Mouse (Mus musculus): Measurements from ENCODE around the gene 1700067P10Rik. TPM values are rescaled to one million over a fixed set of nuclear protein-coding genes. Genes with fewer than 3 reads are reported as not detected.

Gene 1700067P10Rik
- polyA plus RNA-seq, 1 experiment: not detected

- Histone ChIP-seq H3K27me3 (ENCODE audit: control insufficient read depth, insufficient read depth, low read length) (peaks cover 3% of the 10 kb centered on the region; the same call in 1 of the 2 replicates), H3K27ac (ENCODE audit: insufficient read depth, low read length) (no peak overlapping the region), H3K36me3 (ENCODE audit: control insufficient read depth, insufficient read depth, low read length) (no peaks in the 10 kb centered on the region), H3K4me3 (ENCODE audit: extremely low read depth, insufficient read depth, insufficient read length) (no peak overlapping the region), H3K4me1 (ENCODE audit: control insufficient read depth, insufficient read depth, insufficient read length) (no peaks in the 10 kb centered on the region)
- DNase-seq (ENCODE audit: low read depth in 1 of 2, low spot score in 2 of 2): no peak
- 73% methylated on average over 2 of the region's 2 CpGs for WGBS
- no peak for TF ChIP-seq POLR2A (IDR thresholded peaks at IDR 0.05; ENCODE audit: low read depth, low read length)
- no peak for TF ChIP-seq CTCF (IDR thresholded peaks at IDR 0.05; ENCODE audit: extremely low read depth, insufficient read depth, insufficient read length, insufficient replicate concordance)
These were observed 35.5 kb upstream of the 1700067P10Rik start for GRCm38 (mm10) chr17:48053646-48054045.

GRCm38 (mm10) chr17:48055076-48055816, 33.9 kb upstream of the 1700067P10Rik start:
- no peaks in the 10 kb centered on the region for H3K36me3 ChIP-seq (ENCODE audit: control insufficient read depth, insufficient read depth, low read length)
- no peak overlapping the region for H3K27ac ChIP-seq (ENCODE audit: insufficient read depth, low read length)
- TF ChIP-seq CTCF (IDR thresholded peaks at IDR 0.05; ENCODE audit: extremely low read depth, insufficient read depth, insufficient read length, insufficient replicate concordance) (no peak), POLR2A (IDR thresholded peaks at IDR 0.05; ENCODE audit: low read depth, low read length) (no peak)
- no peaks in the 10 kb centered on the region for H3K4me1 ChIP-seq (ENCODE audit: control insufficient read depth, insufficient read depth, insufficient read length)
- peaks cover 3% of the 10 kb centered on the region; the same call in 1 of the 2 replicates for H3K27me3 ChIP-seq (ENCODE audit: control insufficient read depth, insufficient read depth, low read length)
- DNase-seq (ENCODE audit: low read depth in 1 of 2, low spot score in 2 of 2): no peak
- no peak overlapping the region for H3K4me3 ChIP-seq (ENCODE audit: extremely low read depth, insufficient read depth, insufficient read length)
- WGBS: 54% methylated on average over 20 of the region's 20 CpGs

GRCm38 (mm10) chr17:48057382-48057781, 31.7 kb upstream of the 1700067P10Rik start:
- Histone ChIP-seq H3K4me1 (ENCODE audit: control insufficient read depth, insufficient read depth, insufficient read length) (no peaks in the 10 kb centered on the region), H3K4me3 (ENCODE audit: extremely low read depth, insufficient read depth, insufficient read length) (no peak overlapping the region), H3K36me3 (ENCODE audit: control insufficient read depth, insufficient read depth, low read length) (no peaks in the 10 kb centered on the region), H3K27ac (ENCODE audit: insufficient read depth, low read length) (no peak overlapping the region), H3K27me3 (ENCODE audit: control insufficient read depth, insufficient read depth, low read length) (peaks cover 3% of the 10 kb centered on the region; the same call in 1 of the 2 replicates)
- no peak for TF ChIP-seq POLR2A (IDR thresholded peaks at IDR 0.05; ENCODE audit: low read depth, low read length)
- no peak for TF ChIP-seq CTCF (IDR thresholded peaks at IDR 0.05; ENCODE audit: extremely low read depth, insufficient read depth, insufficient read length, insufficient replicate concordance)
- 22% methylated on average over 12 of the region's 12 CpGs for WGBS
- DNase-seq (ENCODE audit: low read depth in 1 of 2, low spot score in 2 of 2): no peak

GRCm38 (mm10) chr17:48064196-48064843, 24.8 kb upstream of the 1700067P10Rik start:
- H3K27ac ChIP-seq (ENCODE audit: insufficient read depth, low read length): no peak overlapping the region
- WGBS: 53% methylated on average over 10 of the region's 10 CpGs

GRCm38 (mm10) chr17:48065081-48065501, 24.0 kb upstream of the 1700067P10Rik start:
- H3K4me3 ChIP-seq (ENCODE audit: extremely low read depth, insufficient read depth, insufficient read length): no peak overlapping the region
- 82% methylated on average over 5 of the region's 5 CpGs for WGBS
- no peak for DNase-seq (ENCODE audit: low read depth in 1 of 2, low spot score in 2 of 2)
- H3K27me3 ChIP-seq (ENCODE audit: control insufficient read depth, insufficient read depth, low read length): no peaks in the 10 kb centered on the region; the same call in 1 of the 2 replicates
- H3K27ac ChIP-seq (ENCODE audit: insufficient read depth, low read length): no peak overlapping the region
- no peaks in the 10 kb centered on the region for H3K4me1 ChIP-seq (ENCODE audit: control insufficient read depth, insufficient read depth, insufficient read length)
- no peaks in the 10 kb centered on the region for H3K36me3 ChIP-seq (ENCODE audit: control insufficient read depth, insufficient read depth, low read length)
- TF ChIP-seq CTCF (IDR thresholded peaks at IDR 0.05; ENCODE audit: extremely low read depth, insufficient read depth, insufficient read length, insufficient replicate concordance): no peak
- TF ChIP-seq POLR2A (IDR thresholded peaks at IDR 0.05; ENCODE audit: low read depth, low read length): no peak

More at GRCm38 (mm10) chr17:48064196-48064843, 24.8 kb upstream of the 1700067P10Rik start:
- no peaks in the 10 kb centered on the region for H3K4me1 ChIP-seq (ENCODE audit: control insufficient read depth, insufficient read depth, insufficient read length)
- no peak for TF ChIP-seq CTCF (IDR thresholded peaks at IDR 0.05; ENCODE audit: extremely low read depth, insufficient read depth, insufficient read length, insufficient replicate concordance)
- no peak for TF ChIP-seq POLR2A (IDR thresholded peaks at IDR 0.05; ENCODE audit: low read depth, low read length)
- H3K36me3 ChIP-seq (ENCODE audit: control insufficient read depth, insufficient read depth, low read length): no peaks in the 10 kb centered on the region
- H3K27me3 ChIP-seq (ENCODE audit: control insufficient read depth, insufficient read depth, low read length): no peaks in the 10 kb centered on the region; the same call in 1 of the 2 replicates
- no peak overlapping the region for H3K4me3 ChIP-seq (ENCODE audit: extremely low read depth, insufficient read depth, insufficient read length)
- DNase-seq (ENCODE audit: low read depth in 1 of 2, low spot score in 2 of 2): no peak

- H3K27me3 ChIP-seq (ENCODE audit: control insufficient read depth, insufficient read depth, low read length): no peaks in the 10 kb centered on the region; the same call in 1 of the 2 replicates
- no peak for TF ChIP-seq POLR2A (IDR thresholded peaks at IDR 0.05; ENCODE audit: low read depth, low read length)
- TF ChIP-seq CTCF (IDR thresholded peaks at IDR 0.05; ENCODE audit: extremely low read depth, insufficient read depth, insufficient read length, insufficient replicate concordance): no peak
These were observed 22.0 kb upstream of the 1700067P10Rik start for GRCm38 (mm10) chr17:48067083-48067614.

More at GRCm38 (mm10) chr17:48067083-48067614, 22.0 kb upstream of the 1700067P10Rik start:
- no peak for DNase-seq (ENCODE audit: low read depth in 1 of 2, low spot score in 2 of 2)
- H3K27ac ChIP-seq (ENCODE audit: insufficient read depth, low read length): no peak overlapping the region
- H3K36me3 ChIP-seq (ENCODE audit: control insufficient read depth, insufficient read depth, low read length): no peaks in the 10 kb centered on the region
- WGBS: 77% methylated on average over 10 of the region's 10 CpGs
- no peaks in the 10 kb centered on the region for H3K4me1 ChIP-seq (ENCODE audit: control insufficient read depth, insufficient read depth, insufficient read length)
- H3K4me3 ChIP-seq (ENCODE audit: extremely low read depth, insufficient read depth, insufficient read length): no peak overlapping the region

Measured in spleen, adult 2 months (tissue).